Mouse (Mus musculus) A20 (cell line): ENCODE measurements at regions not wholly inside any gene's neighbourhood (a gene's known extent, or its start where the extent isn't known, plus 50 kb on each side); places are given as distances from the start of the nearest gene placed in this dataset.

Experiments
- DNase-seq: peaks from one replicate; pipeline ENCODE4 v3.0.0-alpha.2; 2011; ENCODE audit warnings: low read depth, low spot score

DNA sequence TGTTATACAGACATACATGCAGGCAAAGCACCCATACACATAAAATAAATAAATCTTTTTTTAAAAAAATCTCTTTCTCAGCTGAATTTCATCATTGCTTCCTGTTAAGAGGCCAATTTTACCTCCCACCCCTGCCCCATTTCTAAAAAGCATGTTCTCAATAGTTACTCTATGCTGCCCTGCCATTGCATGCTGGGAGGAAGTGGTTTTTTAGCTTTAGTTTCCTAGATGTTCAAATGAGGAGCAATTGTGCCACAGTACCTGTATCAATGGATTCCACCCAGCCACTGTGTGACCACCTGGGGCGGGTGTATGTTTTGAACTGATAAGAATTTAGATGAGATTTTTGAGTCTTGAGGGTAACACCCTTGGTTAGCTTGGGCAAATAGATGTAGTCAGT, 53.3 kb upstream of the Prkcq start:
- no peak for DNase-seq

DNA sequence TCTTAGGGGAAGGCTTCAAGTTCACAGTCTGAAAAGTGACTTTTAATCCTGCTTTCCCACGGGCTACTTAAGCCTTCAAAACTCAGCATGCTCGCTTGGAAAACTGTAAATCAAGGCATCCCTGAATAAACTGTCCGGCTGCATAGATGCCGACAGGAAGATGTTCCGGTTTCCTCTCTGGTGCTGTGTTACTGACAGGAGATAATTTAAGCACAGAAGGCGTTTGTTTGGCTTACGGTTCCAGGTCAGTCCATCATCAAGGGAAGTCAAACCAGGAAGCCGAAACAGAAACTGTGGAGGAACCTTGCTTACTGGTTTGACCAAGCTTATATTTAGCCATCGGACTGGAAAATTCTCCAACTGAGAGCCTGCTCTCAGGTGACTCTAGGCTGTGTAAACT, 52.6 kb upstream of the Prkcq start:
- DNase-seq: no peak
